In the genomic region with DNA sequence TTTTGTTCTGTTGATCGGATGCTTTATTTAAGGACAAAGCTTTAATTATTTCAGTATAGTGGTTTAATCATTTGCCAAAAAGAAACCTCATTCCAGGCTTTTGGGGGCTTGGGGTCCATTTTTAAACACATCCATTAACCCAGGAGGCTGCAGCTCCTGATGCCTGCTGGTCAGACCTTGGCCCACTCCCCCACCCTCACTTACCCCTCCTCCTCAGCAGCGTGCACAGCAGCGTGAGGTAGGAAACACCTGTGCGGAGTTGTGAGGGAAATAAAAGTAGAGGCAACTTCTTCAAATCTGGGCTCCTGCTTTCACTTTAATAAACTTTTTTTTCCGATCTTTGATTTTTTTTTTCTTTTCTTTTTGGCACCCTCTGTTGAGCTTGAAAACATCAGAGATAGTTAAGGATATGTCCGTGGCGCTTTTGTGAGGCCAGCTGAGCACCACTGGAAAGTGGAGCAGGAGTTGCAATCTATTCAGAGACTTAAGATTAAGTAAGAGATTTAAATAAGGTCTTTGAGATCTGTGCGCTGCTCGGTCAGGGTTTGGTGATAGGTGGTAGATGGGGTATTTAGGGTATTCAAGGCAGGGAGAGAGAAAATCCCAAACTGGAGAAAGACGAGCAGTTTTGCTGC, we compare ENCODE assay signal across 8 mouse cellular contexts.
DNase-seq lines count a peak whose midpoint lies in the region; ATAC-seq and TF ChIP-seq lines count a peak whose summit lies in the region.

No protein-coding gene starts in this region.

- H3K9me3 ChIP-seq in limb, embryonic 12.5 days: no peaks in the 10 kb centered on the region
- H3K9me3 ChIP-seq in limb, embryonic 10.5 days (replicated peaks): no peaks in the 10 kb centered on the region

- no peak for TF ChIP-seq POLR2A in myocyte (IDR thresholded peaks at IDR 0.05; ENCODE audit: insufficient read length, low read depth)

- peaks cover 32% of the 10 kb centered on the region for H3K79me2 ChIP-seq in myocyte (ENCODE audit: control insufficient read depth, insufficient read depth)

- no peak overlapping the region for H3K27ac ChIP-seq in limb, embryonic 12.5 days
- no peak overlapping the region for H3K27ac ChIP-seq in limb, embryonic 10.5 days

- 34% methylated on average over 10 of the region's 10 CpGs for WGBS in limb, embryonic 12.5 days
- WGBS in limb, embryonic 10.5 days: 39% methylated on average over 10 of the region's 10 CpGs

- H3ac ChIP-seq in myocyte (ENCODE audit: control insufficient read depth, insufficient read length): no peak overlapping the region

- no peak overlapping the region for H3K9ac ChIP-seq in limb, embryonic 12.5 days (replicated peaks)

- H3K4me3 ChIP-seq in limb, embryonic 12.5 days (replicated peaks): no peak overlapping the region
- H3K4me3 ChIP-seq in limb, embryonic 10.5 days: no peak overlapping the region
- H3K4me3 ChIP-seq in myocyte: peak overlapping the region; percentile 23

- no peaks in the 10 kb centered on the region for H3K36me3 ChIP-seq in limb, embryonic 12.5 days
- no peaks in the 10 kb centered on the region for H3K36me3 ChIP-seq in limb, embryonic 10.5 days
- no peaks in the 10 kb centered on the region for H3K36me3 ChIP-seq in myocyte (ENCODE audit: control insufficient read depth, insufficient read depth)

- peak; percentile 47 for DNase-seq in adrenal gland, adult 2 months
- DNase-seq in adrenal gland, postnatal 25 days: no peak
- no peak for DNase-seq in limb, embryonic 10.5 days (ENCODE audit: low spot score)
- DNase-seq in ovary, postnatal 36 days (ENCODE audit: low spot score): no peak
- DNase-seq in thymus, postnatal 25 days: no peak

- H3K4me1 ChIP-seq in limb, embryonic 12.5 days (replicated peaks): peaks cover 28% of the 10 kb centered on the region
- H3K4me1 ChIP-seq in limb, embryonic 10.5 days: peaks cover 27% of the 10 kb centered on the region

- H3K4me2 ChIP-seq in limb, embryonic 12.5 days: peak overlapping the region; percentile 19; the same call in 1 of the 2 replicates
- H3K4me2 ChIP-seq in myocyte (ENCODE audit: low read depth): peak overlapping the region; percentile 94

- no peak; the same call in 1 of the 2 replicates for ATAC-seq in limb, embryonic 12.5 days (ENCODE audit: insufficient number of reproducible peaks, insufficient read depth, low FRiP score, low TSS enrichment, low read depth)
- ATAC-seq in hematopoietic stem cell, adult 5-6 weeks (replicated peaks in 1 of 2; ENCODE audit: insufficient read depth in 1 of 2, low FRiP score in 2 of 2, low TSS enrichment in 1 of 2, low read depth in 1 of 2, poor library complexity in 2 of 2, severe bottlenecking in 2 of 2): peak; percentile 51 to 58

- H3K27me3 ChIP-seq in limb, embryonic 12.5 days: peaks cover 10% of the 10 kb centered on the region
- peaks cover 34% of the 10 kb centered on the region for H3K27me3 ChIP-seq in limb, embryonic 10.5 days (ENCODE audit: low read depth, poor library complexity, severe bottlenecking)
- H3K27me3 ChIP-seq in myocyte (ENCODE audit: control insufficient read depth, insufficient read depth, insufficient read length): no peaks in the 10 kb centered on the region

TF ChIP-seq in myocyte, 11 proteins besides CTCF, POLR2A, EP300 and RAD21:
- no peak for TF ChIP-seq SRF (IDR thresholded peaks at IDR 0.05; ENCODE audit: control insufficient read depth, insufficient read length, low read depth)
- no peak for TF ChIP-seq MYOG (IDR thresholded peaks at IDR 0.05; ENCODE audit: control insufficient read depth in 1 of 3, insufficient read depth in 1 of 3, insufficient read length in 2 of 3, low read depth in 2 of 3)
